Mouse (Mus musculus): ENCODE results near the gene Acsl4.

Gene Acsl4

DNA sequence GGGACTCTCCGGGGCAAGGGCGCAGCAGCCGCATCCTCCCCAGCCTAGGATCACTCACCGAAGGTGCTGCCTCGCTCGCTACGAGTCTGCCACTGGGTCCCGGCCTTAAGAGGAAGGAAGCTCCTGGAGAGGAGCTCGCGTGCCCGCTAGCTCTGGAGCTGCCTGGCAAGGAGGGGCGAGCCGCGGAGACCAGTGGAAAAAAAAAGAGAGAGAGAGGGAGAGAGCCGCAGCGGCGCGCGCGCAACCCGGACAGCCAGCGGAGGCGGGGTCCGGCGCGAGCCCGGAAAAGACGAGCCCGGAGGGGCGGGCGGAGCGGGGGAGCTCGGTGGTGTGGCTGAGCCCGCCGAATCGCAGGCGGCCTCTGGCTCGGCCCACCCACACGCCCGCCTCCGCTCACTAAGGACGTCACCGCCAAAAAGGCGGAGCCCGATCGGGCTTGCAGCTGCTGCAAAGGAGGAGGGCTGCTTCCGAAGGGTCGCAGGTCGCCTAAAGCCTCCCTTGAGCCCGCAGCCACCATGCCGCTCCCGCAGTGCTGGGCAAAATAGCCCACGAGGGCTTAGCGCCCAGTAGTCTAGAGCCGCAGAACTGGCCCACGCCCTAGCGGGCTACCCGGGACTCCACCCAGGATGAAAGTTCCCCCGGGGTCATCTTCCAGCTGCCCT, at the start of gene Acsl4:
Gene Acsl4 (minus strand): TSS at position 289 of the 662 bp plus-strand sequence.
- in situ Hi-C loops (cut with MboI): loop anchor here (25.0 kb wide), 1 partner anchor 147 kb away; no protein-coding TSS in a partner anchor

DNA sequence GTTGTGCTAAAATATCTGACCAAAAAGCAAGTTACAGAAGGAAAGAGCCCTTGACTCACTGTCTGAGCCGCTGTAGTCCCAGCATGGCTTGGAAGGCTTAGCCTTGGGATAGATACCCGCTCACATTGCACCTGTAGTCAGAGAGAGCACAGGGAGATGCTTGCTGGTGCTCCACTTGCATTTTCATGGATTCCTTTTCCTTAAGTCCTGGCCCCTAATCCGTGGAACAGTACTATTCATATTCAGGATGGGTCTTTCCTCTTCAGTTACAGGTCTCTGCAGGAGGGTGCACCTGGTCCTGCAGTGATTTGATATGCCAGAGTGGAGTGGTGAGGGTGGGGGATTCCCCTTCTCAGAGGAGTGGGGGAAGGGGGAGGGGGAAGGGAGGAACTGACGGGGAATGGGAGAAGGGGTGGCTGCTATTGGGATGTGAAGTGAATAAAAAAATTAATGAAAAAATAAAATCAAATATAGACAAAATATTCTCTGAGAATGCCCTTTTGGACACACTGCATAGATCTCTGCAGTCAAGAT, 47.7 kb upstream of the Acsl4 start:
- in situ Hi-C loops (cut with MboI): no loop called here

DNA sequence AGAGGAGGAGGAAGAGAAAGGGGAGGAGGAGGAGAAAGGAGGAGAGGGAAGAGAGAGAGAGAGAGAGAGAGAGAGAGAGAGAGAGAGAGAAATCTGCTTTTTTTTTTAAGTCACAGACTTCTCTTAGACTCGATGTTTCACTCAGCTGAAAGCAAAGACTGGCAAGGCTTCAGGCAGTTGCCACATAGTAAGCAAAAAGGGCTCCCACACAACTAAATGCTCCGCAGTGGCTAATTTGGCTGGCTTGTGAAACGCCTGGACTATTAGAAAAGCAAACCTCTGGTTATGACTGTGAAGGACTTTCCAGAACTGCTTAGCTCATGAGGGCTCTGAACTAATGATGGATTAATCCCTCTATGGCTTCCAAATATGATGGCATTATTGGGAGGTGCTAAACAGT, 42.5 kb upstream of the Acsl4 start:
- in situ Hi-C loops (cut with MboI): no loop called here

DNA sequence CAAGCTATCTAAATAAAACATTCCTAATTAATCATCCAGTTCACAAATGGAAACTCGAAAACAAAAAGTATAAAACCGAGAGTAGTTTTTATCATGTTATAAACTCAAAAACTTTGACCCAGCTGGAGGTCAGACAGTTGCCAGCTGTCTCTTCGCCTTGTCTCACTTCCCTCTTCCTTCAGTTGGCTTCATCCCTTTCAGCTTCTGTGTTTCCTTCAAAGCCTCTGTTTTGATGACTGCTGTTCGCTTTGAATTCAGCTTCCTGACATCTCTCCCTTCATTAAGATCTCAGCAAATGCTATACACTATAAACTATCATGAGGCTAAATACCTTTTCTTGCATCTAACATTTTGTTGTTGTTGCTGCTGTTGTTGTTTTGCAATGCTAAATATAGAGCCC, 36.8 kb upstream of the Acsl4 start:
- in situ Hi-C loops (cut with MboI): no loop called here

DNA sequence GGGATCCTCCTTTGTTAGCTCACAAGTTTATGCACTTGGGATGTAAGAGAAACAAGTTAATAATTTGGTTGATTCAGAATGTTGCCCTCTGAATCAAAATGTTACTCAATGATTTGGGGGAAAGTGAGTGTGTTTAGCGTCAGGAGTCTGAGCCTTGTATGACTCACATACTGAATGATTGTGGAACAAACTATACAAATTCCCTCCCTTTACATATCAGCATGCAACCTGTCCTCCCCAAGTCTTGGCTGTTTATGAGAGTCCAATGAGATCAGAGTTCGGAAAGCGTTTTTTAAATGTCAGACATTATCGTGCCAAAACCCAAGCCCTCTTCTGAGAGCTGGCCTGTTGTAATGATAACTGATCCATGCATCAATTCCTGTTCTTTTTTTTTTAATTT, 36.3 kb upstream of the Acsl4 start:
- in situ Hi-C loops (cut with MboI): no loop called here

DNA sequence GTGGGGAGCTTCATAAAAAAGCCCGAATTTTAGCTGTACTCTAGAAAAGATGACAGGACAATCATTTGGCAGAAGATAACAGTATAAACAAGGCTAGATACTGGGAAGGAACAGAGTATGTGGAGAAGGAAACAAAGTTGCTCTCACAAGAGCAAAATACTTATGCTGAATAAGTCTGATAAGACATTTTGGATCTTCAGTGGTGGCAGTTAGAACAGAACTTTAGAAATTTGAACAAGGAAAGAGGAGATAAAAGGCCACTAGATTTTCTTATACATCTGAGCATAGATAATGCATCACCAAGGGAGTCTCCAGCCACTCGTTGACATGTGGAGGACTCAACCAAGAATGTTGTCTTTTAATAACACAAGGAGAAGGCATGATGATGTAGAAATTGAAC, 23.5 kb upstream of the Acsl4 start:
- in situ Hi-C loops (cut with MboI): no loop called here

DNA sequence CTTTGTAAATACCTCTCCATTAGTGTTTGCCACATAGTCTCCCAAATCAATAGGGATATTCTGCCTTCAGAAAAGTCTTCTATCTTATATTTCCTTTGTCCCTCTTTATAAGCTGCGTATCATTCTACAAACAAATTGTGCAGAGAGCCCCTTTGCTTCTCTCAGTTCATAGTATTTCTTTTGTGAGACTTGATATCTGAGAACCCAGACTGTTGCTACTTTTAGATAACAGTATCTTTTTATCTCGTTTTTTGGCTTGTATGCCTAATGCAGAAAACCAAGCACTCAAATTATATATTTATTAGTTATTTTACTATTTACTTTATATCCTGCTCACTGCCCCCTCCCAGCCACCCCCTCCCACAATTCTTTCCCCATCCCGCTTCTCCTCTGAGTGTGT, 19.7 kb upstream of the Acsl4 start:
- in situ Hi-C loops (cut with MboI): no loop called here

DNA sequence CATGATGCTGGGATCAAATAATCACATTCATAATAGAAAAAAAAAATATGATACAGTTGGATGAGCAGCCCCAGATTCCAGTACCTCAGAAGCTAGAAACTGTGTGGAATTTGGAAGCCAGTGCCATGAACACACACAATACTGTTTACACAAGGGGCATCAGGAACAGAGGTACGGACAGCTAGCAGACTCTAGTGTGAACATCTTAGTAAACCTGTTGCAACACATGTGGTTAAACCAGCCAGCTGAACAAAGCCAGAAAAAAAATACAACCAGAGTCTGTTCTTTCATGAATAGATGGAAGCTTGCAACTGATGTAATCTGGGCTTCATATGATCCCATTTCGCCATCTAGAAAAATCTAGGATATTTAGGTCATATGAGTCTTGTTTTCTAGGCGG, 19.0 kb upstream of the Acsl4 start:
- in situ Hi-C loops (cut with MboI): no loop called here

DNA sequence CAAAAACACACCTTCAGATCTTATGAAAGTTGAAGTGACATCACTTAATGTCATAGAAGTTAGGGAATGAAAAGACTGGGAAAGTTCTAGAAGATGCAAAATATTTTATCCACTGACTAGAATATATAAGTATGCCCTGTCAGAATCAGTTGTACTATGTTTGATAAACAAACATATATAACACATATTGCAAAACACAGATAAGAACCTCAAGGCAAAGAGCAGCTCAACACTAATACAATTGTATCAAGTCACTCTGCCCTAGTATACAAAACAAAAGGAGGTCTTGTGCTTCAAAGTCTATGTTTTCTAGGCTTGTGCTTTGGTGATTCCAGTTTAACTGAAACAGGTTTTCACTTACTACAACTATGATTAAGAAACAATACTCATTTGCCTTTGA, 12.8 kb upstream of the Acsl4 start:
- in situ Hi-C loops (cut with MboI): no loop called here

DNA sequence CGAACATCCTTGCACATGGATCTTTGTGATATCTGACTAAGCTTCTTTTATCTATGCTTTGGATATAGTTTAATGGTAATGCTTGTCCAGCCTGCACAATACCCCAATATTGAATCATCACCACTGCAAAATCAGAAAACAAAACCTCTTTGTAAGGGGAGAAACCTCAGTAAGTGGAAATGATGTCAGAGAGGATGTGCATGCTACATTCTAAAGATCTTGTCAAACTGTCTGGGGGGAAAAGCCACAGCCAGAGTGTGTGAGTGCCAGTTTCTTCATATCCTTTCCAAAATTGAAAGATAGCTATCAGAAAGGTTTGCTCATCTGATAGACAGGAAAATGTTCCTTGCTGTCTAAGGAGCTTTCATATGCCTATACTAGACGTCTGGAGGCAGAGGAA, 8.3 kb upstream of the Acsl4 start:
- in situ Hi-C loops (cut with MboI): loop anchor here (25.0 kb wide), 1 partner anchor 139 kb away; no protein-coding TSS in a partner anchor

DNA sequence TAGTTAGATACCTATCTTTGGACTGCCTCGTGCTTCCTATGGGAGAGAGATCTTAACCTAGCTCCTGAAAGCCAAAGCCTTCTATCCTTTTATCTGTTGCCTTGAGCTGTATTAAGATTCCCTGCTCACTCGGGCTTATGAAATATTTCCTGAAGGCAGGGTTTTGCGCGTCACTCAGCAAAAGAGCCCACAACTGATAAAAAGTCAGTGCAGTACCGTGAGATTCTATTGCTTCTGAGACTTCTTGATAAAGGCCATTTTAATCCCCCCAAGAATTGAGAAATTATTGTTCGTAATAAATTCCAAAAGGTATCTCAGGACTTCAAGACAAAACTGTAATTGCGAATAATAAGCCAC, 552 bp upstream of the Acsl4 start:
- in situ Hi-C loops (cut with MboI): loop anchor here (25.0 kb wide), 1 partner anchor 146 kb away; no protein-coding TSS in a partner anchor

DNA sequence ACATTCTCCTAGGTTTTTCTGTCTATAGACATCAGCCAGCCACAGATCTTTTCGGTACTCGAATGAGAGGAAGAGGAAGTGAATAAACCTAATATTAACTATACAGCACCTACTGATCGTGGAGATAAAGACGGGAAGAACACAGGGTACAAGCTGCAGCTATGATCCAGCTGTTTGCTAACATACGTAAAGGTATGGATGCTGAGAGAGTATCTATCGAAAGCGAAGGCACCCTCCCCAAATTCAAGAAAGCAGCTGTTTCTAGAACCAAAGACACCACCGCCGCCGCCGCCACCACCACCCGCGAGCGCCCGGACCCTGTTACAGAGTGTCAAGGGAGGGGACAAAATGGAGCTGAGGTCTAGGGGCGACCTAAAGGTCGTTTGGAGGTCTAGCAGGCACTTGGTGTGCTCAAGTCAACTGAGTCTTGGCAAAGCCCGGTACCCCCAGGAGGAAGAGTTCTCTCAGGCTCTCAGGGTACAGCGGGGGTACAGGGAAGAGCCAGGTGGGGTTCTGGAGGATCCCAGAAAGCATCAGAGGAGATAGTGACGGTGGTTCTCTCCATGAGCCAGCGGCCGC, 665 bp downstream of the Acsl4 start:
- in situ Hi-C loops (cut with MboI): loop anchor here (25.0 kb wide), 1 partner anchor 148 kb away; no protein-coding TSS in a partner anchor

DNA sequence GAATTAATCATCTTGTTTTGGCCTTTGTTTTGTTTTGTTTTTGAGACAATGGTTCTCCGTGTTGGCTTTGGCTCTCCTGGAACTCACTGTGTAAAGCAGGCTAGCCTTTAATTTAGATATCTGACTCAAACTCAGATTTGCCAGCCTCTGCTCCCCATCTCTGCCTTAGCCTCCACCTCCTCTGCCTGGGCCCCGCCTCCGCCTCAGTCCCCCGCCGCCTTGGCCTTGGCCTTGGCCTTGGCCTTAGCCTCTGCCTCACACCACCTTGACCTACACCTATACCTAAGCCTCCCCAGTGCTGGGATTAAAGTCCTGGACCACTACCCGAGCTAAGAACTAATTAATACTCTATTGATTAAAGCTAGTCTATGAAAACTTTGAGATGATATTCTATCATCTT, 2.2 kb downstream of the Acsl4 start:
- in situ Hi-C loops (cut with MboI): loop anchor here (25.0 kb wide), 1 partner anchor 149 kb away; no protein-coding TSS in a partner anchor

DNA sequence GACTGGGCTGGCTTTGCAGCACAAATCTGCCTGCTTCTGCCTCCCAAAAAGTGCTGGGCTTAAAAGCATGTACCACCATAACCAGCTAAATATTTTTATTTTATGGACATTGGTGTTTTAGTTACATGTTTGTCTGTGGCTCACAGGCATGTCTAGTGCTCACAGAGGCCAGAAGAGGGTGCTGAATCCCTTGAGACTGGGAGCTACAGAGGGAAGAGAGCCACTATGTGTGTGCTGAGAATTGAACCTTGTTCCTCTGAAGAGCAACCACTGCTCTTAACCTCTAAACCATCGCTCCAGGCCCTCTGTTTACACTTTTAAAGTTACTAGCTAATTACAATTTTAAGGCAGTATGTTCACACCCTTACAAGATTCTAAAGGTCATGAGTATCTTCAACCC, 2.7 kb downstream of the Acsl4 start:
- in situ Hi-C loops (cut with MboI): loop anchor here (25.0 kb wide), 1 partner anchor 150 kb away; no protein-coding TSS in a partner anchor

DNA sequence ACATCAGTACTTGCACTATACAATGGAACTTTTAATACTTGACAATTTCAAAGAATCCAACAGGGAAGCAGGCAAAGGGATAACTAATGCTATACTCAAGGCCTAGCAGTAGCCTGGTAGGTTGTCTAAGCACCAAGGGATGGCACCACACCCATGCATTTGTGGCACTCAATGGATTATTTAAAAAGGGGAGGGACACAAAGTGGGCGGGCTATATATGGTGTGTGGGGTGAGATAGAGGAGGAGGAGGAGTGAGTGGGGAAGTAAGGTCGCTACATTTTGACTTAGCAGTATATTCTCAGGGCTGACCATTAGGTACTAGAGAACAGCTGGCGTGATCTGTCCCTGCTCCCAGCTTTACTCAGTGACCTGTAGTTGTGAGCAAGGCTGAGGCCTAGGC, 5.4 kb downstream of the Acsl4 start:
- in situ Hi-C loops (cut with MboI): loop anchor here (25.0 kb wide), 1 partner anchor 152 kb away; no protein-coding TSS in a partner anchor

DNA sequence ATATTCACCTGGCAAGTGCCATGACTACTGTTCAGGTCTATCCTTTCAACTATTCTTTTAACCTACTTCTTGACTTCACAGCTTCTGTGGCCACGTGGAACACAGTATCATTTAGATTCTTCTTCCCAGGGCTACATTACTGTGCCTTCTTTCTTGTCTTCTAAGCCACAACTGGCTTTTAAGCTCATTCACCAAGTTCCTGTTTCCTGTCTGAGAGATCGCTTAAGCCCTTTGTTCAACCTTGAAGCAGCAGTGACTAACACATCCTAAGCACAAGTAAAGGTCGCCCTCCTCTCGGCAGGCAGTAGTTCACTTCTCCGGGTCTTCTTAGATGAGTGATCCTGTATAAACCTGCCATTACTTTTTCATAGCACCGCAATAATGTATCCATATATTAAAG, 10.4 kb downstream of the Acsl4 start:
- in situ Hi-C loops (cut with MboI): loop anchor here (25.0 kb wide), 1 partner anchor 157 kb away; no protein-coding TSS in a partner anchor

DNA sequence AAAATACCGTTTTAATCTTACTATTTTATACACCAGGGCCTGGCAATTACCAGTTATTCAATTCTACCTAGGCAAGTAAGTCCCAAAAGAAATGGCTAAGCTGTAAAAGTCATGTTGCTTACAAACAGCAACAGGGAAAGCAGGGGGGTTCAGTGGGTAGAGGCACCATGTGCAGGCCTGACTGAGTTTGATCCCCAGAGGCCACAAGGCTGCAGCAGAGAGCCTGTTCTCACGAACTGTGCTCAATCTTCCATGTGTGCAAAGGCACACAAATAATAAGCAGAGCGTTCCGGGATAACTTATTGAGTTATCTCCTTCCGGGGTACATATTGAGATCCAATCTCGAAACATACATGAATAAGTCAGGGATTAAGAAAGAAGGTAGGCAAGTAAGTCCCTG, 12.3 kb downstream of the Acsl4 start:
- in situ Hi-C loops (cut with MboI): loop anchor here (25.0 kb wide), 1 partner anchor 159 kb away; no protein-coding TSS in a partner anchor

DNA sequence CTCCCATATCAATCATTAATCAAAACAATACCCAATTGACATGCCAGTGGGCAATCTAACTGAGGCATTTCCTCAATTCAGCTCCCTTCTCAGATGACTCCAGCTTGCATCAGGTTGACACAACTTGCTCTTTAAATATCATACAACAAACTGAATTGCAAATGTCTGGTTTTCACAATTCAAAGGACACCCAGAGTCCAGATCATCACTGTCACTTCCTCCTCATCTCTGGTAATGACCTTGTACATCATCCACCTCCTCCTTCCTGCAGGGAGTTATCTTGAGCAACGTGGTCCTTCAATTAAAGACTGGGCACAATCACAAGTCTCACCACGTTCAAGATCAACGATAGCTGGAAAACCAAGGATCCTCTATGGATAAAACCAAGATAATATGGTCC, 13.0 kb downstream of the Acsl4 start:
- in situ Hi-C loops (cut with MboI): loop anchor here (25.0 kb wide), 1 partner anchor 160 kb away; no protein-coding TSS in a partner anchor

DNA sequence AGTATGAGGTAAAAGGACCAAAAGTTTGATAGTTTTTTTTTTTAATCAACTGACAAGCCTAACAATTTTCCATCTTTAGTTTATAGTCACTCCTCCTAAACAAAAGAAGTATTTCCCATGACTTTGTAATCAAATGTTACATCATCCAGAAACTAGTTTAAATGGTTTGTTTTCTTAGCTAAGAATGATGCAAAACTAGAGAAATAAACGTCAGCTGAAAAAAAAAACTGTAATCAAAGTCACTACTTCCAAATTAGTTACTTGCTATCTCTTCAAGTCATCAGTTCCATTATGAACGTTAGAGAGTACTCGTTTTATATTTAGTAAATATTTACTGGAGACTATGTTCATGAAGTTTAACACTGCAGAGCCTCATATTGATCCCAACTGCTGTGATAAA, 13.6 kb downstream of the Acsl4 start:
- in situ Hi-C loops (cut with MboI): loop anchor here (25.0 kb wide), 1 partner anchor 161 kb away; no protein-coding TSS in a partner anchor

DNA sequence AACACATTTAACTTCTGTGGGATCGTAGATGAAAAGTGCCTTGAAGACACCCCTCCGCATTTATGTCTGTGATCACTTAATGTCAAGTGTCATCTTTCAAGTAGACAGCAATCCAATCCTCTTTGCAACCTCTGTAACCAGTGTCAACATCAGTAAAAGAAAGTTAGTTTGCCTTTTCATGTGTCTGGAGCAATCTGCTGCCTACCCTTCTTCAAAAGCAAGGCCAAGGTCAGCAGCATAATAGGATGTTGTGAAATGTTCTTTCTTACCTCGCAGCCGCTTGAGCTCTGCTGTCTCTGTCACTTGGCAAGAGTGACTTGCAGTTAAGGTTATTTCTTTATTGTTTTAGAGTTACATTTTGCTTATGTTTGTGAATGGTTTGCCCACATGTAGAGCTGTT, 14.8 kb downstream of the Acsl4 start:
- in situ Hi-C loops (cut with MboI): loop anchor here (25.0 kb wide), 1 partner anchor 162 kb away; no protein-coding TSS in a partner anchor

DNA sequence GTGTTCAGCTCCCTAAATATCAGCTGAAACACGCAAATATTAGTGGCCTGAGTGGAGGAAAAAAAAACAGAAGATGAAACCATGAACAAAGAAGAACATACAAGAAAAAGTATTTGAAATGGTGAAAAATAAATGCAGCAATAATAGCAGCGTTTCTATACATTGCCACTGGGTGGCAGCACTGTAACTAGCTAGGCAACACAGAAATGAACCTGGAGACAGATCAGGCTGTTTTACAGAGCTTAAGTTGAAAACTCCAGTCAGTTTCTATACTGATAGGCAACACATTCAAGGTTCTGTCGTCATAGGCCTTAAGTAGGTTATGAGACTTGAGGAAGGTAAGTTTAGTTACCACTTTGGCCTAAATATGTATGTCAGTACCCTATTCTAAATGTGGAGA, 17.9 kb downstream of the Acsl4 start:
- in situ Hi-C loops (cut with MboI): no loop called here

DNA sequence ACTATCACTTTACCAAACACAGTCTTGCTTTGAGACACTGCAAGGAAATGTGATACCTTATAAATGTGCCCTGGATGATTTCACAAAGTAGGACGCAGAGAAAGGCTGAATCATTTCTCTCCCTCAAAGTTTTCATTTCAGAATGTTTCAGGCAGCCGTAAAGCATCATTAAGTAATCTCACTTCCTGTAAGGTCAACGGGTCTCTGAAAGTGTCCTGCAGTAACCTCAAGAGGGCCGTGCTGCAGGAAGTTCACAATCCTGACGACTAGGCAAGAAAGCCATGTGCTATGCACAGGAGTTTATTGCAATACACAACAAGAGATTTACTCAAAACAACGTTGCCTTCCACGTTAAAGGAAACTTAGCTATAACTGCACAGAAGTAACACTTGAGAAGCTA, 20.4 kb downstream of the Acsl4 start:
- in situ Hi-C loops (cut with MboI): no loop called here

DNA sequence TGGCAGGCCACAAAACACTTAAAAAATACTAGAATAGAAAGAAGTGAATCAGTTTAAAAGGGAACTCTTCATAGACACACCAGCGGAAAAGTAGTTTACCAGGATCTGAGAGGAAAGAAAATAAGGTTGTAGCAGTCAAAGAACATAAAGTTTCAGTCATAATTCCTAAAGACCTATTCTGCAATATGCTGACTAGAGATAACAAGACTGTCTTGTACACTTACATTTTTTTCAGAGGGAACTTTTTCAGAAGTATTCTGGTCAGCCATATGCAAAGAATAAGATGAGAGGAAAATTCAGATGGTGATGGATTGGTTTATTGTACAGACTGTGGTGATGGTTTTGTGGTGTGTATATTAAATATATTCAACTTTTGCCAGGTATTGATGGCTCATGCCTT, 26.5 kb downstream of the Acsl4 start:
- in situ Hi-C loops (cut with MboI): no loop called here

All from mature B cell (primary cell).